Mouse (Mus musculus) urinary bladder, adult 18-20 months (tissue): Measurements from ENCODE around the gene Clec16a.
A peak's percentile ranks its signal among the peaks of the same experiment; 100 is the strongest.

ENCODE experiments used
- DNase-seq, 2 experiments: peaks; one replicate each; pipeline ENCODE4 v3.0.0; 2022; ENCODE audit warnings: low spot score in 2 of 2, mixed read lengths in 2 of 2

The Clec16a gene

DNA sequence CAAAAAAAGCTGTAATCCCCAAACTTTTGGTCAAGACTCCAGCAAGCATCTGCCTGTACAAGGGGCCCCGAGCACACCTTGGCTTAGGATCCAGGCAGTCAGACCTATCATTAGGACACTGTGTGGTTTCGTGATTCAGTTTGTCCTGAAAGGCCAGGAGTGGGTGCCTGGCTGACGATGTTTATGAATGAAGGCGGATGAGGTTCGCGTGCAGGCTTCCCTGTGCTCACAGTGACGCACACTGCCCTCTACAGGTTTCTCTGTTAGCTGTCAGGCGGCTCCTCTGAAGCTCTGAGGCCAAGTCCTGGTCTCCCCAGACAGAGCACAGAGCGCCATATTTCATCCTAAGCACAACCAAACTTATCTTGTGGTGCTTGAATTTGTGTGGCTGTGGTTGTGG, 241.1 kb downstream of the Clec16a start:
- DNase-seq: peak; percentile 44 to 79

DNA sequence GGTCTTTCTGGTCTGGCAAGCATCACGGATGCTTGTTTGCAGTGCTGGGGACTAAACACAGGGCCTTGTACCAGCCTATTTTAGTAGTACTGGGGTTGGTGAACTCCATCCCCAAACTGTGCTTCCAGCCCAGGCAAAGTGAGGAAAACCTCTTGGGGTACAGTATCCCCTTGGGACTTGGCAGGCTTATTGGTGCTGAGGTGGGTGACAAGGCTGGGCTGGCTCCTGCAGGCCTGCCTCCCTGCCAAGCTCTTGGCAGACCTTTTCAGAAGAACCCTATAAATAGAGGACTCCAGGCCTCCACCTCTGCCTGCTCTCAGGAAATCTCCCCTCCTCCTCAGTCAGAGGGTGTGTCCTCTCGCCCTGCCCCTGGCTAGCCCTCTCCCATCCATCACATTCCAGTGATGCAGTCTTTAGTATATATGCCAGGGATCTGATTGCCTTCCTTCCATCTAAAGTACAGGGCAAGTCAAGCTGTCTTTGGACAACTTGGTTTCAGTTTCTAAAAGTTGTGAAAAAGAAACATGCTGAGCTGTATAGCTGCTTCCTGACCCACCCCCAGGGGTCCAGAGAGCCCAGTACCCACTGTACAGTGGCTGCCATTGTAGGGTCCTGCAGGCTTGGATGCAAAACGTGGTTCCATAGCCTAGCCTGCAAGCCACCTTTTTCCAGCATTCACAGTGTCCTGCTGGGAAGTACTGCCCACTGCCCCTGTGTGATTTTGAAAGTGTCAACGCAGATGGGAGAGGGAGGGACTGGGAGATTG, 241.8 kb downstream of the Clec16a start:
- no peak for DNase-seq

DNA sequence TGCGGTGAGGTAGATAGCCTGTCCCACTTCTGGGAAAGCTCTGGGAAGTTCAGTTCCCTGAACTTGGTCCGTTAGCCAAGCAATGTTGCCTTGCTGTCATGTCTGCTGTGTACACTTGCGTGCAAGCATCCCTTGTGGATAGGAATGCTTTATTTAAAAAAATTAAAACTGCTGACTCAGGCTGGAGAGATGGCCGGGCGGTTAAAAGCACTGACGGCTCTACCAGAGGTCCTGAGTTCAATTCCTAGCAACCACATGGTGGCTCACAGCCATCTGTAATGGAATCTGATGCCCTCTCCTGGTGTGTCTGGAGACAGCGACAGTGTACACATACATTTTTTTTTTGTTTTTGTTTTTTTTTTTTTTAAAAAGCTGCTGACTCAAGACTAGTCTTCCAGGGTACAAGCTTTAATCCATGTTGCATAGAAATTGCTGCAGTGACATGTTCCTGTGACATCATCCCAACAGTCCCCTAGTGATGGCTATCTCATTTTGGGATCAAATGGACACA, 242.5 kb downstream of the Clec16a start:
- no peak for DNase-seq

DNA sequence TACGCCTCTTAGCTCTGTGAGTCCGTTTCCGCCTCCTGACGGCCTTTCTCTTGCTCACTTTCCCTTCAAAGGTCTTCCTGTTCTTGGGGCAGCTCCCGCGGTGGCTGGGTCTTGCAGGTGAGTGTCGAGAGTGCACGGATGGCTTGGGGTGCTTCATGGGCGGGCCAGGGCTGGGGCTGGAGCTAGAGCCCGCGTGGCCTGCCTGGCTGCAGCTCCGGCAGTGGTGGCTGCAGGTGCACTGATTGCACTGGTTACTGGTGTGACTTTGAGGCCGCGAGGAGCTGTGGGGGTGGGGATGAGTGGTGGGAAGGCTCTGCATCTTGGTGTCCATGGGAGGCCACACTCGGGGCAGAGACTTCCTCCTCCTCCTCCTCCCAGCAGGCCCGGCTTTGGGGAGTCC, 243.1 kb downstream of the Clec16a start, which contains the start of gene Tnp2:
Gene Tnp2 (minus strand): TSS at position 390 of the 400 bp plus-strand sequence.
- DNase-seq: no peak

DNA sequence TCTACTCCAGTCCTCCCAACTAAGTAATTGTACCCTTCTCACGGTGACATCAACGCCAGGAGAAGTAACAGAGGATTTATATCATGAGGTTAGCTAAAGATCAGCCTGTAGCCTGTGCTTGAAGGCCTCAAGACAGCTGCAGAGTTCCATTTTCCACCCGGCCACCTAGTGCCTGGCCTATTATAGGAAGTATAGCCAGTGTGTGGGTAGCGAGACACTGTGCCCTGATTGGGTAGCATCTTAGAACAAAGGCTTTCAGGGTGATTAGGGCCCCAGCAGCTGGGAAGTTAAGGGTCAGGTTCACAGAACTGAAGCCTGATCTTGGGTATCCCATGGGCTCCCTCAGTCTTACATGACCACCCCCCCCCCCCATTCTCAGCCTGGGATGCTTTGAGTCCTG, 243.7 kb downstream of the Clec16a start:
- no peak for DNase-seq

DNA sequence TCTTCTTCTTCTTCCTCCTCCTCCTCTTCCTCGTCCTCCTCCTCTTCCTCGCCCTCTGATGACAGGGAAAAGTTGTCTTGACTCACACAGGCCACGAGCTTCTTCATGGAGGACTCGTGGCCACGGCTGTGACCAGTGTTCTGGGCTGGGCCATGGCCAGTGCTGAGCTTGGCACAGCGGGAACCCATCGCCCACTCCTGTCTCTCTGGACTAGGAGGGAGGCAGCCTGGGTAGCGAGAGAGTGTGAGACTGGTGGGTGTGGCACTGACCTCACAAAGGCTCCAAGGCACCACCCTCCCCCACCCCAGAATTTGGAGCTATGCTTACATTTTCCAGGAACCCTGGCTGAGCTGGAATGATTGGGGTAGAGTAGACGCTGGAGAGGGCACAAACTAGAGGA, 245.6 kb downstream of the Clec16a start, which contains the start of gene Prm3:
Gene Prm3 (minus strand): TSS at position 213 of the 400 bp plus-strand sequence.
- DNase-seq: no peak
